Mouse (Mus musculus): ENCODE data around the gene Lrrc8c. TPM values are rescaled to one million over a fixed set of nuclear protein-coding genes. Genes with fewer than 3 reads are reported as not detected.
A peak's percentile ranks its signal among the peaks of the same experiment; 100 is the strongest.

Lrrc8c gene
- polyA plus RNA-seq, 1 experiment from 2014 or later: 13.2 TPM

GRCm38 (mm10) chr5:105614000-105614399 lies 94.8 kb downstream of the Lrrc8c start:
- no peak overlapping the region for H3K4me2 ChIP-seq (replicated peaks)
- H3K27ac ChIP-seq: no peak overlapping the region
- H3K9me3 ChIP-seq: no peaks in the 10 kb centered on the region
- H3K4me3 ChIP-seq: no peak overlapping the region
- 50% methylated on average over 5 of the region's 5 CpGs for WGBS
- H3K9ac ChIP-seq: no peak overlapping the region
- ATAC-seq (ENCODE audit: insufficient number of reproducible peaks, insufficient read depth, low FRiP score, low TSS enrichment): no peak
- peaks cover 3% of the 10 kb centered on the region; the same call in 1 of the 2 replicates for H3K4me1 ChIP-seq
- 0 out of 2 replicates have a peak, but pooled peaks cover 3% of the 10 kb centered on the region for H3K36me3 ChIP-seq
- H3K27me3 ChIP-seq: no peaks in the 10 kb centered on the region

- Histone ChIP-seq H3K4me3 (no peak overlapping the region), H3K27ac (no peak overlapping the region), H3K9me3 (no peaks in the 10 kb centered on the region), H3K36me3 (no peaks in the 10 kb centered on the region), H3K4me1 (peaks cover 3% of the 10 kb centered on the region; the same call in 1 of the 2 replicates), H3K9ac (no peak overlapping the region), H3K4me2 (replicated peaks) (no peak overlapping the region), H3K27me3 (no peaks in the 10 kb centered on the region)
- no peak for ATAC-seq (ENCODE audit: insufficient number of reproducible peaks, insufficient read depth, low FRiP score, low TSS enrichment)
- WGBS: 66% methylated on average over 9 of the region's 9 CpGs
Measured at GRCm38 (mm10) chr5:105614682-105615434, 95.7 kb downstream of the Lrrc8c start.

GRCm38 (mm10) chr5:105615871-105616454 lies 96.8 kb downstream of the Lrrc8c start:
- H3K4me1 ChIP-seq: peaks cover 3% of the 10 kb centered on the region; the same call in 1 of the 2 replicates
- no peaks in the 10 kb centered on the region for H3K9me3 ChIP-seq
- H3K4me3 ChIP-seq: no peak overlapping the region
- WGBS: 74% methylated on average over 7 of the region's 7 CpGs
- no peak overlapping the region for H3K9ac ChIP-seq
- H3K4me2 ChIP-seq (replicated peaks): no peak overlapping the region
- no peak; the same call in 1 of the 2 replicates for ATAC-seq (ENCODE audit: insufficient number of reproducible peaks, insufficient read depth, low FRiP score, low TSS enrichment)
- H3K27ac ChIP-seq: no peak overlapping the region
- H3K27me3 ChIP-seq: no peaks in the 10 kb centered on the region
- H3K36me3 ChIP-seq: no peaks in the 10 kb centered on the region

- Histone ChIP-seq H3K27ac (no peak overlapping the region), H3K36me3 (no peaks in the 10 kb centered on the region), H3K4me1 (peaks cover 3% of the 10 kb centered on the region; the same call in 1 of the 2 replicates), H3K4me3 (no peak overlapping the region), H3K27me3 (no peaks in the 10 kb centered on the region), H3K9me3 (no peaks in the 10 kb centered on the region), H3K4me2 (replicated peaks) (no peak overlapping the region), H3K9ac (no peak overlapping the region)
- no peak for ATAC-seq (ENCODE audit: insufficient number of reproducible peaks, insufficient read depth, low FRiP score, low TSS enrichment)
- 57% methylated on average over 5 of the region's 5 CpGs for WGBS
Measured at GRCm38 (mm10) chr5:105616538-105616937, 97.3 kb downstream of the Lrrc8c start.

- H3K9me3 ChIP-seq: no peaks in the 10 kb centered on the region
- no peak for ATAC-seq (ENCODE audit: insufficient number of reproducible peaks, insufficient read depth, low FRiP score, low TSS enrichment)
- no peak overlapping the region for H3K4me3 ChIP-seq
- no peaks in the 10 kb centered on the region for H3K36me3 ChIP-seq
- H3K4me1 ChIP-seq: peaks cover 3% of the 10 kb centered on the region; the same call in 1 of the 2 replicates
- H3K27ac ChIP-seq: no peak overlapping the region
- no peak overlapping the region for H3K9ac ChIP-seq
- no peak overlapping the region for H3K4me2 ChIP-seq (replicated peaks)
- H3K27me3 ChIP-seq: no peaks in the 10 kb centered on the region
Measured at GRCm38 (mm10) chr5:105618510-105618909, 99.3 kb downstream of the Lrrc8c start.

GRCm38 (mm10) chr5:105619666-105620065 lies 100.5 kb downstream of the Lrrc8c start:
- 79% methylated on average over 2 of the region's 2 CpGs for WGBS
- Histone ChIP-seq H3K4me1 (peaks cover 3% of the 10 kb centered on the region; the same call in 1 of the 2 replicates), H3K27me3 (no peaks in the 10 kb centered on the region), H3K9ac (no peak overlapping the region), H3K36me3 (no peaks in the 10 kb centered on the region), H3K4me2 (replicated peaks) (no peak overlapping the region), H3K4me3 (no peak overlapping the region), H3K9me3 (no peaks in the 10 kb centered on the region), H3K27ac (no peak overlapping the region)
- no peak for ATAC-seq (ENCODE audit: insufficient number of reproducible peaks, insufficient read depth, low FRiP score, low TSS enrichment)

- H3K4me3 ChIP-seq: no peak overlapping the region
- H3K4me2 ChIP-seq (replicated peaks): no peak overlapping the region
- no peak overlapping the region for H3K9ac ChIP-seq
- H3K36me3 ChIP-seq: no peaks in the 10 kb centered on the region
- no peak for ATAC-seq (ENCODE audit: insufficient number of reproducible peaks, insufficient read depth, low FRiP score, low TSS enrichment)
- H3K4me1 ChIP-seq: peaks cover 5% of the 10 kb centered on the region
- H3K27me3 ChIP-seq: no peaks in the 10 kb centered on the region
- no peaks in the 10 kb centered on the region for H3K9me3 ChIP-seq
- no peak overlapping the region for H3K27ac ChIP-seq
- WGBS: 72% methylated on average over 6 of the region's 6 CpGs
Measured at GRCm38 (mm10) chr5:105620505-105621116, 101.4 kb downstream of the Lrrc8c start.

GRCm38 (mm10) chr5:105623074-105623713 lies 104.0 kb downstream of the Lrrc8c start:
- WGBS: 58% methylated on average over 4 of the region's 4 CpGs
- H3K4me1 ChIP-seq: peaks cover 16% of the 10 kb centered on the region

GRCm38 (mm10) chr5:105624257-105624656 lies 105.1 kb downstream of the Lrrc8c start:
- Histone ChIP-seq H3K4me3 (no peak overlapping the region), H3K9me3 (no peaks in the 10 kb centered on the region), H3K4me2 (replicated peaks) (no peak overlapping the region), H3K27me3 (no peaks in the 10 kb centered on the region), H3K9ac (no peak overlapping the region), H3K4me1 (peaks cover 16% of the 10 kb centered on the region), H3K27ac (no peak overlapping the region), H3K36me3 (no peaks in the 10 kb centered on the region)
- no peak for ATAC-seq (ENCODE audit: insufficient number of reproducible peaks, insufficient read depth, low FRiP score, low TSS enrichment)
- WGBS: 91% methylated on average over 3 of the region's 3 CpGs

More at GRCm38 (mm10) chr5:105623074-105623713, 104.0 kb downstream of the Lrrc8c start:
- Histone ChIP-seq H3K27ac (no peak overlapping the region), H3K9me3 (no peaks in the 10 kb centered on the region), H3K27me3 (no peaks in the 10 kb centered on the region), H3K4me2 (replicated peaks) (no peak overlapping the region), H3K9ac (no peak overlapping the region), H3K4me3 (no peak overlapping the region), H3K36me3 (no peaks in the 10 kb centered on the region)
- no peak for ATAC-seq (ENCODE audit: insufficient number of reproducible peaks, insufficient read depth, low FRiP score, low TSS enrichment)

- peak overlapping the region; percentile 60; the same call in 1 of the 2 replicates for H3K27ac ChIP-seq
- H3K27me3 ChIP-seq: no peaks in the 10 kb centered on the region
- peaks cover 16% of the 10 kb centered on the region for H3K4me1 ChIP-seq
- H3K4me2 ChIP-seq (replicated peaks): no peak overlapping the region
- H3K4me3 ChIP-seq: no peak overlapping the region
- H3K9ac ChIP-seq: no peak overlapping the region
- no peaks in the 10 kb centered on the region for H3K9me3 ChIP-seq
- ATAC-seq (ENCODE audit: insufficient number of reproducible peaks, insufficient read depth, low FRiP score, low TSS enrichment): no peak
- H3K36me3 ChIP-seq: no peaks in the 10 kb centered on the region
- 45% methylated on average over 8 of the region's 8 CpGs for WGBS
Measured at GRCm38 (mm10) chr5:105625504-105626150, 106.4 kb downstream of the Lrrc8c start.

GRCm38 (mm10) chr5:105626355-105626754 lies 107.2 kb downstream of the Lrrc8c start:
- no peaks in the 10 kb centered on the region for H3K9me3 ChIP-seq
- peaks cover 16% of the 10 kb centered on the region for H3K4me1 ChIP-seq
- ATAC-seq (ENCODE audit: insufficient number of reproducible peaks, insufficient read depth, low FRiP score, low TSS enrichment): no peak
- no peak overlapping the region for H3K4me3 ChIP-seq
- H3K27me3 ChIP-seq: no peaks in the 10 kb centered on the region
- 8% methylated on average over 3 of the region's 3 CpGs for WGBS
- H3K9ac ChIP-seq: no peak overlapping the region
- H3K36me3 ChIP-seq: no peaks in the 10 kb centered on the region
- no peak overlapping the region for H3K4me2 ChIP-seq (replicated peaks)
- H3K27ac ChIP-seq: peak overlapping the region; percentile 60; the same call in 1 of the 2 replicates
